Comparison of ENCODE assay signal across 22 mouse cellular contexts in genomic region chr3:105621154-105621553, GRCm38 (mm10).
DNase-seq lines count a peak whose midpoint lies in the region; ATAC-seq and TF ChIP-seq lines count a peak whose summit lies in the region.
"Had no signal": no experiment of that assay in that cellular context is flagged by ENCODE, and none has a peak within 500 bp of the region (broad histone marks: within the 10 kb centered on the region; RNA-seq: fewer than 3 reads in every experiment).

No protein-coding gene starts in this region.

- 50% methylated on average over 8 of the region's 8 CpGs for WGBS in forebrain, postnatal 0 days
- WGBS in forebrain, embryonic 16.5 days, result 60% methylated on average over 8 of the region's 8 CpGs
- 41% methylated on average over 8 of the region's 8 CpGs for WGBS in heart, embryonic 11.5 days (ENCODE audit: insufficient replicate concordance)
- 78% methylated on average over 8 of the region's 8 CpGs for WGBS in midbrain, embryonic 14.5 days

- no peak overlapping the region for H3K9ac ChIP-seq in forebrain, postnatal 0 days
- H3K9ac ChIP-seq in forebrain, embryonic 16.5 days (replicated peaks; ENCODE audit: low read depth, low read length), result no peak overlapping the region
- H3K9ac ChIP-seq in heart, embryonic 11.5 days (ENCODE audit: low read depth, low read length), result no peak overlapping the region
- no peak overlapping the region for H3K9ac ChIP-seq in midbrain, embryonic 14.5 days (replicated peaks; ENCODE audit: low read length)
- H3K9ac ChIP-seq: forebrain, embryonic 13.5 days; heart, embryonic 13.5 days; hindbrain, embryonic 12.5 days; hindbrain, embryonic 15.5 days had no signal

- no peaks in the 10 kb centered on the region for H3K9me3 ChIP-seq in forebrain, postnatal 0 days (ENCODE audit: low read length)
- H3K9me3 ChIP-seq in forebrain, embryonic 16.5 days (ENCODE audit: control insufficient read depth, low read length), result no peaks in the 10 kb centered on the region
- H3K9me3 ChIP-seq in heart, embryonic 11.5 days (replicated peaks; ENCODE audit: control insufficient read depth, low read length), result no peaks in the 10 kb centered on the region
- H3K9me3 ChIP-seq in midbrain, embryonic 14.5 days (ENCODE audit: control insufficient read depth, low read length), result no peaks in the 10 kb centered on the region
- H3K9me3 ChIP-seq: forebrain, embryonic 10.5 days; forebrain, embryonic 13.5 days; G1E; heart, embryonic 13.5 days; hindbrain, embryonic 12.5 days; hindbrain, embryonic 15.5 days had no signal

- no peak for DNase-seq in forebrain, postnatal 0 days
- no peak for DNase-seq in heart, postnatal 4 days
- peak; percentile 70 for DNase-seq in brain, adult 2 months (ENCODE audit: low read depth, low spot score)
- no peak for DNase-seq in midbrain, embryonic 14.5 days
- no peak for DNase-seq in cerebellum, adult 18-20 months
- DNase-seq: adrenal gland, adult 2 months; adrenal gland, postnatal 14 days; cerebellum, adult 11-12 months; cerebellum, adult 9-10 months; cerebellum, postnatal 14 days; gastrocnemius, adult 2 months; gastrocnemius, postnatal 14 days; heart, adult 11 months; kidney, adult 11 months had no signal

- H3K4me1 ChIP-seq in forebrain, postnatal 0 days (ENCODE audit: insufficient read depth), result no peaks in the 10 kb centered on the region
- peaks cover 18% of the 10 kb centered on the region for H3K4me1 ChIP-seq in forebrain, embryonic 16.5 days (replicated peaks; ENCODE audit: control insufficient read depth, insufficient read depth, low read length)
- no peaks in the 10 kb centered on the region for H3K4me1 ChIP-seq in heart, embryonic 11.5 days (ENCODE audit: control insufficient read depth, insufficient read depth, low read length)
- no peaks in the 10 kb centered on the region for H3K4me1 ChIP-seq in midbrain, embryonic 14.5 days (ENCODE audit: control insufficient read depth, insufficient read depth, low read length)
- H3K4me1 ChIP-seq: hindbrain, embryonic 12.5 days had no signal

- ATAC-seq in forebrain, postnatal 0 days, result peak; percentile 32; the same call in 1 of the 2 replicates
- ATAC-seq in forebrain, embryonic 16.5 days, result no peak
- ATAC-seq in heart, embryonic 11.5 days (replicated peaks; ENCODE audit: insufficient number of reproducible peaks, low FRiP score, low TSS enrichment), result peak; percentile 39; the same call in 1 of the 2 replicates
- ATAC-seq in midbrain, embryonic 14.5 days (ENCODE audit: low FRiP score, low TSS enrichment), result no peak
- ATAC-seq: forebrain, embryonic 13.5 days had no signal

- no peaks in the 10 kb centered on the region for H3K27me3 ChIP-seq in forebrain, postnatal 0 days (ENCODE audit: insufficient read depth, low read length)
- no peaks in the 10 kb centered on the region for H3K27me3 ChIP-seq in forebrain, embryonic 16.5 days (replicated peaks; ENCODE audit: control insufficient read depth, insufficient read depth, low read length)
- no peaks in the 10 kb centered on the region for H3K27me3 ChIP-seq in heart, embryonic 11.5 days (ENCODE audit: control insufficient read depth, insufficient read depth, low read length)
- H3K27me3 ChIP-seq in midbrain, embryonic 14.5 days (ENCODE audit: control insufficient read depth, insufficient read depth, low read length), result no peaks in the 10 kb centered on the region
- H3K27me3 ChIP-seq: forebrain, embryonic 13.5 days; hindbrain, embryonic 12.5 days; hindbrain, embryonic 15.5 days had no signal

- no peaks in the 10 kb centered on the region for H3K36me3 ChIP-seq in forebrain, postnatal 0 days (ENCODE audit: insufficient read depth)
- H3K36me3 ChIP-seq in forebrain, embryonic 16.5 days (ENCODE audit: control insufficient read depth, insufficient read depth), result no peaks in the 10 kb centered on the region
- no peaks in the 10 kb centered on the region for H3K36me3 ChIP-seq in heart, embryonic 11.5 days (ENCODE audit: control insufficient read depth, insufficient read depth, low read length)
- no peaks in the 10 kb centered on the region for H3K36me3 ChIP-seq in midbrain, embryonic 14.5 days (ENCODE audit: control insufficient read depth, insufficient read depth, low read length)
- H3K36me3 ChIP-seq: forebrain, embryonic 10.5 days; G1E; heart, embryonic 13.5 days; hindbrain, embryonic 12.5 days; hindbrain, embryonic 15.5 days had no signal

- no peak overlapping the region for H3K4me3 ChIP-seq in forebrain, postnatal 0 days (ENCODE audit: low read depth, low read length)
- H3K4me3 ChIP-seq in forebrain, embryonic 16.5 days (replicated peaks; ENCODE audit: low read length), result no peak overlapping the region
- H3K4me3 ChIP-seq in heart, embryonic 11.5 days (ENCODE audit: low read depth, low read length), result no peak overlapping the region
- H3K4me3 ChIP-seq in midbrain, embryonic 14.5 days (replicated peaks; ENCODE audit: low read depth, low read length), result no peak overlapping the region
- H3K4me3 ChIP-seq: forebrain, embryonic 10.5 days; forebrain, embryonic 13.5 days; gastrocnemius, adult 2 months; heart, embryonic 13.5 days; hindbrain, embryonic 12.5 days; hindbrain, embryonic 15.5 days had no signal

- no peak for TF ChIP-seq CTCF in forebrain, postnatal 0 days (IDR thresholded peaks at IDR 0.05; ENCODE audit: low read depth)

- H3K27ac ChIP-seq in forebrain, postnatal 0 days (ENCODE audit: low read depth, low read length), result no peak overlapping the region
- H3K27ac ChIP-seq in forebrain, embryonic 16.5 days (ENCODE audit: low read length), result no peak overlapping the region
- no peak overlapping the region for H3K27ac ChIP-seq in heart, embryonic 11.5 days (ENCODE audit: low read depth, low read length)
- H3K27ac ChIP-seq in midbrain, embryonic 14.5 days (replicated peaks; ENCODE audit: low read depth, low read length), result no peak overlapping the region
- H3K27ac ChIP-seq: forebrain, embryonic 10.5 days; forebrain, embryonic 13.5 days; gastrocnemius, adult 2 months; heart, embryonic 13.5 days; hindbrain, embryonic 12.5 days; hindbrain, embryonic 15.5 days had no signal

- H3K4me2 ChIP-seq in forebrain, postnatal 0 days (ENCODE audit: low read depth), result no peak overlapping the region
- H3K4me2 ChIP-seq in forebrain, embryonic 16.5 days (ENCODE audit: low read length), result no peak overlapping the region
- no peak overlapping the region for H3K4me2 ChIP-seq in heart, embryonic 11.5 days
- H3K4me2 ChIP-seq in midbrain, embryonic 14.5 days (ENCODE audit: low read length), result no peak overlapping the region
- H3K4me2 ChIP-seq: forebrain, embryonic 13.5 days; heart, embryonic 13.5 days; hindbrain, embryonic 12.5 days; hindbrain, embryonic 15.5 days had no signal

Comparison
In these comparisons a context has a peak if more than half of its experiments do, and no peak if none do; other contexts are left out.
1. ATAC-seq: peak in forebrain, postnatal 0 days (single experiment) and heart, embryonic 11.5 days (single experiment); none in forebrain, embryonic 16.5 days (single experiment) and midbrain, embryonic 14.5 days (single experiment).